Mouse (Mus musculus): ENCODE data around the gene Gm29554. TPM values are rescaled to one million over a fixed set of nuclear protein-coding genes. Genes with fewer than 3 reads are reported as not detected.
"Not testable (repeated sequence)": the region's sequence is repeated elsewhere in the genome, so short reads cannot be mapped to it uniquely, and the experiment has no call there.

Gm29554 gene
- not detected for total RNA-seq (2021)
- long read RNA-seq, experiment 1 = 0 reads
- long read RNA-seq, experiment 2 = 0 reads

DNA sequence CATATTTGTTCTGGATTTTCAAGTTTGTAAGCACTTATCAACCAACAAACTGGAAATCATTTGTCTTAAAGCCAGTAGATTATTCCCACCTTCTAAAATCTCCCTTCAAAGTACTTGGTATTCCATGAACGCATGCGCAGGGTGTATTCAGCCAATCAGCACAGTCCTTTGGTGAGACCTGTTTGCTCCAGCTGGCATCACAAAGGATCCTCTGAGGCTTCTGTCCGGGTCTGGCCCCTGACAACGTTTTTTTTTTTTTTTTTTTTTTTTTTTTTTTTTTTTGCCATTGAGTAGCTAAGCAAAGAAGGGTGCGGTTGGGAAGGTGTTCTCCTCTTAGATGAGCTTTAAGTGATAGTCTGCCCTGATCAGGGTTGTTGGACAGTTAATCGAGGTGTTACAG, at the start of gene Gm29554:
TSS of gene Gm29554 (plus strand) at position 301 of the 400 bp plus-strand sequence.
- intact Hi-C loops (cut with DNase I; ENCODE audit: low total_unique reads); DNase-seq: not testable (repeated sequence)

Other genes with a start within 250 kb of the Gm29554 start
- not detected for gene Gm20812, start 108.0 kb downstream of the Gm29554 start, total RNA-seq (2021)

Measured in gastrocnemius, postnatal 14 days (tissue).